Mouse (Mus musculus) bone marrow macrophage, adult 2 months (primary cell): Measurements from ENCODE around the gene Slc6a9. TPM values are rescaled to one million over a fixed set of nuclear protein-coding genes. Genes with fewer than 3 reads are reported as not detected.

Experiments used
- H3K27ac ChIP-seq: 2 replicates; pipeline ENCODE4 v1.5.1; 2012; ENCODE audit warnings: low read depth, low read length; ENCODE audit not compliant: insufficient read depth
- H3K4me1 ChIP-seq: 2 replicates; pipeline ENCODE4 v1.6.1; 2012; ENCODE audit warnings: low read length; ENCODE audit not compliant: control insufficient read depth, insufficient read depth
- H3K4me3 ChIP-seq: 2 replicates; pipeline ENCODE4 v1.5.1; 2012; ENCODE audit warnings: mild to moderate bottlenecking, low read length, moderate library complexity; ENCODE audit not compliant: insufficient read depth
- CTCF ChIP-seq: IDR thresholded peaks from 2 replicates; pipeline ENCODE4 v1.5.1; 2012; ENCODE audit warnings: low read depth, mild to moderate bottlenecking, low read length, moderate library complexity
- POLR2A ChIP-seq: IDR thresholded peaks from 2 replicates; pipeline ENCODE4 v1.6.1; 2012; ENCODE audit warnings: mild to moderate bottlenecking, low read depth, low read length, borderline replicate concordance
- polyA plus RNA-seq: library from polyadenylated mRNA; stranded (reverse); fragments of >200 nt; gene quantifications from 2 replicates; pipeline ENCODE4 v1.2.4, GENCODE M21; 2012; ENCODE audit not compliant: missing spikeins, insufficient read depth, insufficient read length

Gene Slc6a9
- polyA plus RNA-seq, 1 experiment, result 2.2 TPM

- Histone ChIP-seq H3K27ac (no peak overlapping the region), H3K4me1 (peaks cover 18% of the 10 kb centered on the region), H3K4me3 (no peak overlapping the region)
- TF ChIP-seq CTCF, result no peak
Measured at GRCm38 (mm10) chr4:117885093-117885492, 50.8 kb downstream of the Slc6a9 start.

GRCm38 (mm10) chr4:117885994-117886393, 51.7 kb downstream of the Slc6a9 start:
- peak overlapping the region; percentile 89; the same call in 1 of the 2 replicates for H3K27ac ChIP-seq
- H3K4me3 ChIP-seq, result peak overlapping the region; percentile 75
- peaks cover 21% of the 10 kb centered on the region for H3K4me1 ChIP-seq
- TF ChIP-seq CTCF (no peak), POLR2A (no peak)

DNA sequence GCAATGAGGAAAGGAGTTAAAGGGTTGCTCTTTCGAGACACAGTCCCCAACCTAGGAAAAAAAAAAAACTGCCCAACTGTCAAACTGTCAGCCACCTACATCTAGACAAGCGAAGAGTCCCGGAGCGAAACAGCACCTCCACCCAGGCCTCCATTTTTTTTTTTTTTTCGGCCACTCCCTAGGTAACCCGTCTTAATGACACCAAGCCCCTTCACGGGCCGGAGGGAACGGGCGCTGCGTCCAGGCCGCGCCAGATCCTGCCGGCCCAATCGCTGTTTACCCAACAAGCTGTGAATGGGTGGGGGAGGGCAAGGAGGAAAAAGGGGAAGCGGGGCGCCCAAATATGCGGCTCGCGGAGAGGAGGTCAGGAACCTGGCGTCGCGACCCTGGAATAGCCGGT, 52.3 kb downstream of the Slc6a9 start:
- Histone ChIP-seq H3K4me1 (peaks cover 21% of the 10 kb centered on the region), H3K27ac (peak overlapping the region; percentile 89), H3K4me3 (peak overlapping the region; percentile 75)
- TF ChIP-seq POLR2A (no peak), CTCF (no peak)

DNA sequence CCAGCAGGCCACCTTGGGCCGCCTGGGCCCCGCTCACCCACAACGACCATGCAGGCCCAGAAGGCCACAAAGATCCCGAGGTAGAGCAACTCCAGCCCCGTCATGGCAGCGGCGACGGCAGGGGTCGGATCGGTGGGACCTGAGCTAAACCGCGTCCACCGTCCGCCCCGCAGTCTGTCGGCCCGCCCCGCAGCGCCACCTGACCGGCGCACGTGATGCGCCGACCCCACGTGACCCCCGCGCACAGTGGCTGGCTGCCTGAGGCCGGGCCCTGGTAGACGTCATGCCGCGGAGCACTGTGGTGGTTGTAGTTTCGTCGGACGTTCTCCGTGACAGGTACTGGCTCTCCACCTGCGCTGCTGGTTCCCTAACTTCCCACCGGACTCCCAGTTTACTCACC, 52.8 kb downstream of the Slc6a9 start, which contains the start of gene Atp6v0b:
Atp6v0b (minus strand) TSS at position 201 of the 400 bp plus-strand sequence.
- Histone ChIP-seq H3K27ac (peak within 1 kb of the TSS; percentile 89), H3K4me1 (peaks cover 23% of the 10 kb centered on the region)
- TF ChIP-seq POLR2A, result no peak
- no peak for TF ChIP-seq CTCF

DNA sequence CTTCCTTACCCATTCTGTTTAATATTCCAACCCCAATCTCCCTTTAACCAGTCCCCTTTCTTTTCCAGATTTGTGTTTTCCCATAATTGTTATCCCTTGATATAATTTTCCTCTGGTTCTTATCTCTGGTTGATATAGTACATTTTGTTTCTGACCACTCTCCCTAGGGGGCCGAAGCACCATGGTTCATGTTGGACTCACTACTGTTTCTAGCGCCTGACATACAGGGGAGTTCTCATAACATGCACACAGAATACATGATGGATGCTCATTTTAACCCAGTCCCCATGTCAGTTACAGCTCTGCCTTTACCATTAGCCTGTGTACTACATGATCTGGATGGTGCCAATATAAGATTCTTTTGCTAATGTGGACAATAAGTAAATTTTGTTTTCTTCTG, 53.6 kb downstream of the Slc6a9 start:
- H3K4me3 ChIP-seq, result no peak overlapping the region; the same call in 1 of the 2 replicates
- H3K4me1 ChIP-seq, result peaks cover 24% of the 10 kb centered on the region
- no peak overlapping the region for H3K27ac ChIP-seq
- TF ChIP-seq CTCF (no peak), POLR2A (no peak)

More for the DNA sequence above, 52.8 kb downstream of the Slc6a9 start, which contains the start of gene Atp6v0b:
- peak within 1 kb of the TSS; percentile 75 for H3K4me3 ChIP-seq

DNA sequence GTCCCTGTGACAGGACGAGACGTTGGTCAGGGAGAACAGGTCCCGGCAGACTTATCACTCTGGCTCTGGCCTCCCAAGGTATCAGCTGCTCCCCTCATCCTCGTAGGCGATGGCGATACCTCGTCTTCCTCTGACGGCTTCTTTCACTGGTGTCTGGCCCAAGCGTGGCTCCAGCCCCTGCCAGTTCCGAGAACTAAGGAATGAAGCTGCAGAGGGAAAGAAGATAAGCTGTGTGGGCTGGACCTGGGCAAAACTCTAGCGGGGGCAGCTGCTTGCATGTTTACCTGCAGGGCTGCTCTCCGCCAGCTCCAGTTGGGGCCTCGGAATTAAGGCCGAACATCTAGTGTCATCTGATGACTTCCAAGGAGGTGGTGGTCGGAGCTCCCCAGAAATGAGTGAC, 55.2 kb downstream of the Slc6a9 start:
- H3K4me1 ChIP-seq, result peaks cover 19% of the 10 kb centered on the region
- H3K4me3 ChIP-seq, result no peak overlapping the region
- H3K27ac ChIP-seq, result no peak overlapping the region
- no peak for TF ChIP-seq POLR2A
- no peak for TF ChIP-seq CTCF

DNA sequence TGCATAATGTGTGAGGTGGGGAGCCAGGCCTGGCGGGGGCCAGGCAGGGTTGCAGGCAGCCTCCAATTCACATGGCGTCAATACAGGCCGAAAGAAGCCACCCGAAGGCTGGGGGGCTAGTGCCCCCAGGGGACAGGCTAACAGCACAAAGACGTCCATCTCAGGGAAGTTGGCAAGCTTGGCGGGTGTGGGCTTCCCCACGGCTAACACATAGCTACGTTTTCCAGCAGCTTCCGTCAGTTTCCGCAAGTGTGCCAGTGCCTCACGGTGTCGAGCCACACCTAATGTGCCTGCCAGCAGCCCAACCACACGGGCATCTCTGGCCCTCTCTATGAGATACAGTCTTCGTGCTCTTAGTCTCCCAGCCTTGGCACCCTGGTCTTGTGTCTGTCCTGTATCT, 55.7 kb downstream of the Slc6a9 start:
- Histone ChIP-seq H3K4me1 (peaks cover 15% of the 10 kb centered on the region), H3K4me3 (no peak overlapping the region), H3K27ac (no peak overlapping the region)
- TF ChIP-seq POLR2A, result no peak
- no peak for TF ChIP-seq CTCF

GRCm38 (mm10) chr4:117890750-117891149, 56.4 kb downstream of the Slc6a9 start:
- H3K4me3 ChIP-seq, result peak overlapping the region; percentile 83

DNA sequence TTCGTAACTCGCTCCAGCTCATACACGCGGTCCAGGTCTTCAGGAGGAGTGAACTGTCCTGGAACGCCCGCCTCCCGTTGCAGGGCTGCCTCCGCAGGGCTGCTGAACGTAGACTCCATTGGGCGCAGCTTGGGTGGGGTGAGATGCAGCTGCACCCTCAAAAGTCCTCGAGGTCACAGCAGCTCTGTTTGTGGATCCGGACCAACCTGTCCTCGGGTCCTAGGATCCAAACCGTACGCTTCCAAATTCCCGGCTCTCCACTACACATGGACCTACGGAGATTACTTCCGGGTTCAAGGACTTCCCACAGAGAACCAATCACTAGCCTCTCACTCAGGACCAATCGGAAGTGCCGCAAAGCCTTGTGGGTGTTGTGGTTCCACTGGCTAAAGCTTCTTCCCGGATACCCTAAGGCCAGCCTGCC, 57.4 kb downstream of the Slc6a9 start, which contains the start of gene Dph2:
Dph2 (minus strand) TSS at position 295 of the 424 bp plus-strand sequence.
- H3K4me3 ChIP-seq, result peak within 1 kb of the TSS; percentile 83
- peaks cover 6% of the 10 kb centered on the region for H3K4me1 ChIP-seq
- no peak within 1 kb of the TSS for H3K27ac ChIP-seq
- TF ChIP-seq CTCF, result no peak

More at GRCm38 (mm10) chr4:117890750-117891149, 56.4 kb downstream of the Slc6a9 start:
- TF ChIP-seq CTCF (no peak), POLR2A (no peak)
- H3K27ac ChIP-seq, result no peak overlapping the region
- peaks cover 8% of the 10 kb centered on the region for H3K4me1 ChIP-seq

DNA sequence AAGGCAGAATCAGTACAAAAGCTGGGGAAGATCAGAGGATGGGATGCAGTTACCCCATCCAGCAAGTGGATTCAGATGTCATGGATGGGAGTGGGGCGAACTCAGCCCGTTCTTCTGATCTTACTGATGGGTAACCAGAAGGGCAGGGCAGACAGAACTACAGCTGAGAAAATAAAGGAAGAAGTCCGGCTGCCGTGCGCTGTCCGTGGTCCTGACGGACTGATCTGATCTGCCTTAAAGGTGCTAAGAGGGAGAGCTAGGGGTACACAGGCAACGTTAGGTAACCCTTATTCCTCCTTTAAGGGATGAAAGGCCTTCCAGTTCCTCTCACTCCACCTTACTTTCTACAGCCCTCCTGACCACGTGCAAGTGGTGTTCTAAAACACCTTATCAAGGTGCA, 59.1 kb downstream of the Slc6a9 start:
- Histone ChIP-seq H3K27ac (no peak overlapping the region), H3K4me1 (peaks cover 6% of the 10 kb centered on the region), H3K4me3 (no peak overlapping the region)
- TF ChIP-seq POLR2A (no peak), CTCF (no peak)

- peaks cover 6% of the 10 kb centered on the region for H3K4me1 ChIP-seq
- TF ChIP-seq CTCF, result no peak
- H3K27ac ChIP-seq, result no peak overlapping the region
Measured at GRCm38 (mm10) chr4:117894601-117895000, 60.3 kb downstream of the Slc6a9 start.

More at GRCm38 (mm10) chr4:117894601-117895000, 60.3 kb downstream of the Slc6a9 start:
- H3K4me3 ChIP-seq, result no peak overlapping the region
